Mouse (Mus musculus): Measurements from ENCODE around the gene Dusp28.

- TF ChIP-seq POLR2A (IDR thresholded peaks at IDR 0.05; ENCODE audit: low read depth, low read length) (no peak), CTCF (IDR thresholded peaks at IDR 0.05; ENCODE audit: borderline replicate concordance, insufficient read depth, low read length) (no peak)
Observed at GRCm38 (mm10) chr1:92880101-92880500, 26.7 kb upstream of the Dusp28 start.
